Mouse (Mus musculus) kidney, adult 10 weeks (tissue): ENCODE data around the gene Fam19a2. TPM values are rescaled to one million over a fixed set of nuclear protein-coding genes. Genes with fewer than 3 reads are reported as not detected.

Experiments used
- polyA plus RNA-seq: library from polyadenylated mRNA; stranded (reverse); fragments of 350-450 nt; fragmentation: Illumina TruSeq; extraction: RNeasy Lipid Tissue Mini Kit (QIAGEN cat#74804); gene quantifications from one replicate; pipeline ENCODE4 v1.2.3, GENCODE M21; 2014; ENCODE audit warnings: low read depth, low replicate concordance

Fam19a2 gene
- polyA plus RNA-seq = not detected

GRCm38 (mm10) chr10:123263876-123264309, at the start of gene Fam19a2:
Gene Fam19a2, plus strand, starts transcription at chr10:123263996.

Other genes with a start within 250 kb of the Fam19a2 start
- 46.3 TPM for gene Mon2, start 187.5 kb upstream of the Fam19a2 start, polyA plus RNA-seq
- gene Usp15, start 67.0 kb upstream of the Fam19a2 start, polyA plus RNA-seq = 135 TPM